Mouse (Mus musculus) embryo, embryonic 10.5 days (tissue): ENCODE measurements around the gene Arhgef10l.

Source experiments
- DNase-seq: peaks from one replicate; pipeline ENCODE4 v3.0.0-alpha.2; 2015; ENCODE audit warnings: low spot score

Gene Arhgef10l

GRCm38 (mm10) chr4:140694551-140695060 lies 28.8 kb upstream of the Arhgef10l start:
- DNase-seq, result no peak

- no peak for DNase-seq
Measured at GRCm38 (mm10) chr4:140693513-140693912, 27.7 kb upstream of the Arhgef10l start.

- DNase-seq, result no peak
Measured at GRCm38 (mm10) chr4:140691481-140691880, 25.7 kb upstream of the Arhgef10l start.

- DNase-seq, result no peak
Measured at GRCm38 (mm10) chr4:140689873-140690655, 24.3 kb upstream of the Arhgef10l start.

GRCm38 (mm10) chr4:140688826-140689425 lies 23.1 kb upstream of the Arhgef10l start:
- no peak for DNase-seq

GRCm38 (mm10) chr4:140688044-140688825 lies 22.4 kb upstream of the Arhgef10l start:
- no peak for DNase-seq

- no peak for DNase-seq
Measured at GRCm38 (mm10) chr4:140684881-140685303, 19.1 kb upstream of the Arhgef10l start.

GRCm38 (mm10) chr4:140684141-140684871 lies 18.5 kb upstream of the Arhgef10l start:
- DNase-seq, result peak; percentile 82

- DNase-seq, result no peak
Measured at GRCm38 (mm10) chr4:140683608-140684007, 17.8 kb upstream of the Arhgef10l start.

- DNase-seq, result no peak
Measured at GRCm38 (mm10) chr4:140680731-140681397, 15.1 kb upstream of the Arhgef10l start.

GRCm38 (mm10) chr4:140679723-140680380 lies 14.0 kb upstream of the Arhgef10l start:
- DNase-seq, result peak; percentile 87

- DNase-seq, result peak; percentile 71
Measured at GRCm38 (mm10) chr4:140679038-140679437, 13.2 kb upstream of the Arhgef10l start.

- peak; percentile 88 for DNase-seq
Measured at GRCm38 (mm10) chr4:140674345-140674926, 8.6 kb upstream of the Arhgef10l start.

GRCm38 (mm10) chr4:140673527-140674264 lies 7.9 kb upstream of the Arhgef10l start:
- peak; percentile 38 for DNase-seq

GRCm38 (mm10) chr4:140667802-140668201 lies 2.0 kb upstream of the Arhgef10l start:
- DNase-seq, result no peak

- no peak for DNase-seq
Measured at GRCm38 (mm10) chr4:140665053-140665452, 759 bp downstream of the Arhgef10l start.

GRCm38 (mm10) chr4:140662882-140663585 lies 2.8 kb downstream of the Arhgef10l start:
- DNase-seq, result no peak

GRCm38 (mm10) chr4:140662453-140662852 lies 3.4 kb downstream of the Arhgef10l start:
- DNase-seq, result no peak
